15 mouse cellular contexts compared by ENCODE assay signal in the genomic region with DNA sequence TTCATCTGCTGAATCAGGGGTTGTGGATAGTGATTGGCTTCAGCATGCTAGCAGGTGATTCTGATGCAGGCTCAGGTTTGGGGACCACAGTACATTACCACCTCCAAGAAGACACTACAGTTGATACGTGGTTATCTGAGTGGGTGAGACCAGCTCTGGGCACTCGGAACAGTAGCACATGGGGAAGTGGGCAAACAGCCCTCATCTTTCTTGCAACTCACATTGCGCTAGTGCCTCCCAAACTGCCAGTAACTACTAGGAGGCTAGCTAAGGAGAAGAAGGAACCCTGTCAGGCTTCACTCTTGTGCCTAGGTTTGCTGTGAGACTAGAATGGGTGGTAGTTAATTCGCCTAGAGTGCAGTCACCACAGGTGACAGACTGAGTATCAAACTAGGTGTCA.
"Had no signal": no experiment of that assay in that cellular context is flagged by ENCODE, and none has a peak within 500 bp of the region (broad histone marks: within the 10 kb centered on the region; RNA-seq: fewer than 3 reads in every experiment).

No protein-coding gene starts in this region.

- H3K4me3 ChIP-seq: intestine, embryonic 15.5 days; left cerebral cortex, adult 2 months; limb, embryonic 12.5 days; midbrain, embryonic 12.5 days; myocyte; neural tube, embryonic 12.5 days had no signal

- H3K9ac ChIP-seq: intestine, embryonic 15.5 days; limb, embryonic 12.5 days; liver, embryonic 14.5 days; midbrain, embryonic 12.5 days; neural tube, embryonic 12.5 days had no signal

- H3K4me2 ChIP-seq: intestine, embryonic 15.5 days; limb, embryonic 12.5 days; midbrain, embryonic 12.5 days; neural tube, embryonic 12.5 days had no signal

- H3K27me3 ChIP-seq: intestine, embryonic 15.5 days; megakaryocyte, embryonic 14.5 days; neural tube, embryonic 12.5 days had no signal

- H3K36me3 ChIP-seq: intestine, embryonic 15.5 days; limb, embryonic 12.5 days; neural tube, embryonic 12.5 days had no signal

- DNase-seq: kidney, adult 18-20 months; kidney, postnatal 14 days; lung, adult 18-20 months; retina, postnatal 1 day; right cerebral cortex, postnatal 4 days; spleen, adult 18-20 months; thymus, postnatal 4 days had no signal

- ATAC-seq: intestine, embryonic 15.5 days had no signal

- H3K27ac ChIP-seq: intestine, embryonic 15.5 days; left cerebral cortex, adult 2 months; limb, embryonic 12.5 days; liver, embryonic 14.5 days; midbrain, embryonic 12.5 days; neural tube, embryonic 12.5 days had no signal

- H3K9me3 ChIP-seq: intestine, embryonic 15.5 days; limb, embryonic 12.5 days; midbrain, embryonic 12.5 days; neural tube, embryonic 12.5 days had no signal
